Mouse (Mus musculus) MEL (cell line): ENCODE measurements around the gene Wdr38.
A peak's percentile ranks its signal among the peaks of the same experiment; 100 is the strongest.

ENCODE experiments used
- CTCF ChIP-seq, 3 experiments: IDR thresholded peaks in 2 of 3; conservative IDR thresholded peaks in 1 of 3; 2 replicates each; pipeline ENCODE4 v1.5.1; 2011 to 2012; ENCODE audit warnings: low read length in 3 of 3, low read depth in 2 of 3, mild to moderate bottlenecking in 2 of 3, improper control_type of control experiment in 1 of 3, inconsistent platforms in 1 of 3, mixed read lengths in 1 of 3, moderate library complexity in 1 of 3; ENCODE audit not compliant: control insufficient read depth in 1 of 3, insufficient read depth in 1 of 3, poor library complexity in 1 of 3, severe bottlenecking in 1 of 3
- EP300 ChIP-seq, 2 experiments: IDR thresholded peaks; 2 replicates each; pipeline ENCODE4 v1.6.1; 2011; ENCODE audit warnings: improper control_type of control experiment in 2 of 2, low read length in 2 of 2, low read depth in 1 of 2, mild to moderate bottlenecking in 1 of 2
- NRF1 ChIP-seq: IDR thresholded peaks from 2 replicates; pipeline ENCODE4 v1.6.1; 2014; ENCODE audit warnings: low read depth, mild to moderate bottlenecking, inconsistent platforms, low read length, improper control_type of control experiment, moderate library complexity; ENCODE audit not compliant: poor library complexity, insufficient read depth, severe bottlenecking
- UBTF ChIP-seq: IDR thresholded peaks from 2 replicates; pipeline ENCODE4 v1.6.1; 2012; ENCODE audit warnings: low read depth, mild to moderate bottlenecking, inconsistent platforms, low read length, improper control_type of control experiment, moderate library complexity, borderline replicate concordance; ENCODE audit not compliant: insufficient read depth
- ZC3H11A ChIP-seq: IDR thresholded peaks from 2 replicates; pipeline ENCODE4 v1.6.1; 2012; ENCODE audit warnings: low read depth, mild to moderate bottlenecking, inconsistent platforms, low read length, improper control_type of control experiment

DNA sequence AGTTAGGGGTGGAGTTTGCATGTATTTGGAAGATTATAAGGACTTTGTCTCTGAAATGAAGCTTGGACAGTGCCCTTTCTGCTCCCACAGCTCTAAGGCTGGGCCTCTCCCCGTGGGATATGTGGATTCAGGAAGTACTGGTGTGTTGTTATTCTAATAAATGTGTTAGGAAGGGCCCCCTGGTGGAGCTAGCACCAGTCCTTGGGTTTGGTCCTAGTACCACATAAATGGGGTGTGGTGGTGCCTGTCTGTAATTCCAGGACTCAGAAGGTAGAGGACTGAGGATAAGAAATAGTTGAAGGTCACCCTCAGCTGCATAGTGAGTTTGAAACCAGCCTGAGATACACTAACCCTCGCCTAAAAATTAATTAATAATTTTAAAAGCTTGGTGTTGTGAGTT lies 24.1 kb upstream of the Wdr38 start:
- TF ChIP-seq CTCF (IDR thresholded peaks at IDR 0.05 in 2 of 3, conservative IDR thresholded peaks at IDR 0.05 in 1 of 3; ENCODE audit: control insufficient read depth in 1 of 3, insufficient read depth in 1 of 3, low read depth in 2 of 3, low read length in 3 of 3, poor library complexity in 1 of 3, severe bottlenecking in 1 of 3) (peak in 1 of 3 experiments; percentile 7; a peak in 2 of 6 replicates), UBTF (no peak), ZC3H11A (no peak), NRF1 (no peak), EP300 (IDR thresholded peaks at IDR 0.05; ENCODE audit: low read depth in 1 of 2, low read length in 2 of 2) (no peak)
